Mouse (Mus musculus) adrenal gland, postnatal 4 days (tissue): ENCODE data around the gene Map7. TPM values are rescaled to one million over a fixed set of nuclear protein-coding genes. Genes with fewer than 3 reads are reported as not detected.

Experiments used
- microRNA-seq: library from miRNA; unstranded; fragments of <30 nt; microRNA quantifications from one replicate; pipeline ENCODE4 v1.2.0, GENCODE M21; 2021
- total RNA-seq, 2 experiments: library from RNA; stranded (reverse); gene quantifications; 2 replicates each; pipeline ENCODE4 v1.2.3; 2021

Gene Map7
- total RNA-seq, 2 experiments from 2014 or later = 34.3 to 44.6 TPM

Small RNAs within 50 kb of the gene (microRNA-seq; reads per million reads assigned to microRNA genes)
- gene Mir6413 = not detected

Other genes with a start within 250 kb of the Map7 start
- gene Pex7, start 240.8 kb upstream of the Map7 start, total RNA-seq = 10 to 100 TPM; 40.6 to 41.3 TPM
- 10 to 100 TPM; 24.0 to 29.3 TPM for gene Map3k5, start 214.0 kb upstream of the Map7 start, total RNA-seq
- gene Bclaf1, start 164.0 kb downstream of the Map7 start, total RNA-seq = 100 to 1,000 TPM; 182 to 204 TPM
- 1 to 10 TPM; 3.3 to 3.5 TPM for gene Mtfr2, start 199.3 kb downstream of the Map7 start, total RNA-seq